Mouse (Mus musculus): ENCODE results near the gene Mmp28. TPM values are rescaled to one million over a fixed set of nuclear protein-coding genes. Genes with fewer than 3 reads are reported as not detected.

The Mmp28 gene
- polyA plus RNA-seq, 1 experiment from 2014 or later = 2.1 TPM

DNA sequence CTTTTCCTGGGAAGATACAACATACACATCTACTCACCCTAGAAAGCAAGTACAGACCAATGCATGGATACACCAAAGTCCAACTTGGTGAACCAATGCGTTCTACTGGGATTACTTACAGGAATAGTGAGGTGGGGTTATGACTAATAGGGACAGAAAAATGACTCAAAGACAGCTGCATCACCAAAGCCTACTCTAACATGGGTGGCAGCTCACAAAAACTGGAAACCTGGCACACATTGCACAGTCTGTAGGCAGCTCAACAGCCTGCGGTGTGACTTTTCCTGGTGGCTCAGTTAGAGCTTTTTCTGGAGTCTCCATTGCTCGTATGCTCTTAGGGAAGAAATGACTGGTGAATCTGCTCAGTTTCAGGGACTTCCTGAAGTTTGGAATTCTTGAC, 5.9 kb upstream of the Mmp28 start:
- H3K4me3 ChIP-seq (ENCODE audit: low read depth, low read length) = no peak overlapping the region
- no peaks in the 10 kb centered on the region for H3K36me3 ChIP-seq (ENCODE audit: control insufficient read depth, insufficient read depth, low read length)
- no peaks in the 10 kb centered on the region for H3K4me1 ChIP-seq (replicated peaks; ENCODE audit: control insufficient read depth, insufficient read depth, low read length)
- WGBS = 95% methylated on average over 3 of the region's 3 CpGs
- ATAC-seq (replicated peaks; ENCODE audit: low FRiP score) = no peak
- H3K9ac ChIP-seq (ENCODE audit: low read length) = no peak overlapping the region
- H3K4me2 ChIP-seq (ENCODE audit: low read depth, low read length, severe bottlenecking) = no peak overlapping the region
- peaks cover 4% of the 10 kb centered on the region for H3K27me3 ChIP-seq (ENCODE audit: control insufficient read depth, insufficient read depth, low read length)
- H3K9me3 ChIP-seq (ENCODE audit: control insufficient read depth, low read length) = no peaks in the 10 kb centered on the region
- H3K27ac ChIP-seq (ENCODE audit: low read depth, low read length) = no peak overlapping the region
- no peak for DNase-seq (ENCODE audit: low spot score)

DNA sequence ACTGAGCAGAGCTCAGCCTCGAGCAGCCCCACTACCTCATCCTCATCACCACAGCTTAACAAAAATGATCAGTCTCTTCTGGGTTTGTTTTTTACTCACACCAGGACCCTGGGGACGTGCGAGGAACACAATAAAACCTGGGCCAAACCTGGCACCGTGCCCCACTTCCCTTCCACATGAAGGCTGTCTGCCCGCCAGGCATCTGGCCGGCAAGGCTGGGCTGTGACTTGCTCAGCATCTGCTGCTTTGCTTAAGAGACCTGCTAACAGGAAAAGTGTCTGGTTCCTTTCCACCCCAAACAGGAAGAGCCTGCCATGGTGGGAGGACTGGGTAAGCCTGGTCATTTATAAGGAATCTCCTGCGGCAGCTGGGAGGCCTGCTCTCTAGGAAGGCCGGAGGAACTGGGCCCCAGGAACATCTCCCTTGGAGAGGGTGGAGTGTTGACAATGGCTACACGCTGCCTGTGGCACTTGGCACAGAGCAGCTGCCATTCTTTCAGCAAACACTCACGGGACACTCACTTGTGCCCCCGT, 4.3 kb upstream of the Mmp28 start:
- H3K27me3 ChIP-seq (ENCODE audit: control insufficient read depth, insufficient read depth, low read length) = peaks cover 18% of the 10 kb centered on the region
- ATAC-seq (replicated peaks; ENCODE audit: low FRiP score) (no peak), DNase-seq (ENCODE audit: low spot score) (no peak)
- no peaks in the 10 kb centered on the region for H3K36me3 ChIP-seq (ENCODE audit: control insufficient read depth, insufficient read depth, low read length)
- no peaks in the 10 kb centered on the region for H3K9me3 ChIP-seq (ENCODE audit: control insufficient read depth, low read length)
- no peak overlapping the region for H3K4me3 ChIP-seq (ENCODE audit: low read depth, low read length)
- H3K27ac ChIP-seq (ENCODE audit: low read depth, low read length) = no peak overlapping the region
- 70% methylated on average over 11 of the region's 11 CpGs for whole genome bisulfite sequencing
- H3K9ac ChIP-seq (ENCODE audit: low read length) = no peak overlapping the region
- H3K4me2 ChIP-seq (ENCODE audit: low read depth, low read length, severe bottlenecking) = no peak overlapping the region
- H3K4me1 ChIP-seq (replicated peaks; ENCODE audit: control insufficient read depth, insufficient read depth, low read length) = peaks cover 3% of the 10 kb centered on the region; the same call in 1 of the 2 replicates

DNA sequence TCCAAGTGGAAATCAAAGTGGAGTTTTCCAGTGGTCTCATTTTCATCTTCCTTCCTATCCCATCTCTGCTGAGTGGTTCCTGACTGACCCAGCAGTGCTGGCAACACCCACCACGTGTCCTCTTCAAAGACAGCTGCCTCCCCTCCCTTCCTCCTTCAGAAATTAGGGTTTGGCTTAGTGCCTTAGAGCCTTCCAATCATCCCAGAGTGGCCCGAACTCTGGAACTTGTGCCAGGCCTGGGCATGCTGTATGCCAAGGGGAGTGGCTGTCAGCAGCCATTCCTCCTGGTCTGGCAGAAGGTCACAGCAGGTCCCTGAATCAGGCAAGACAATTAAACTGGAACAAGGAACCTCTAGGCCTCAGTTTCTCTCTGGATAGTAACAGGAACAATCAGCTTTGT, 3.1 kb upstream of the Mmp28 start:
- Histone ChIP-seq H3K27ac (ENCODE audit: low read depth, low read length) (no peak overlapping the region), H3K36me3 (ENCODE audit: control insufficient read depth, insufficient read depth, low read length) (no peaks in the 10 kb centered on the region), H3K9me3 (ENCODE audit: control insufficient read depth, low read length) (no peaks in the 10 kb centered on the region), H3K4me2 (ENCODE audit: low read depth, low read length, severe bottlenecking) (no peak overlapping the region), H3K9ac (ENCODE audit: low read length) (no peak overlapping the region), H3K4me1 (replicated peaks; ENCODE audit: control insufficient read depth, insufficient read depth, low read length) (peaks cover 3% of the 10 kb centered on the region; the same call in 1 of the 2 replicates), H3K27me3 (ENCODE audit: control insufficient read depth, insufficient read depth, low read length) (peaks cover 21% of the 10 kb centered on the region), H3K4me3 (ENCODE audit: low read depth, low read length) (no peak overlapping the region)
- 49% methylated on average over 2 of the region's 2 CpGs for WGBS
- no peak for ATAC-seq (replicated peaks; ENCODE audit: low FRiP score)
- no peak for DNase-seq (ENCODE audit: low spot score)

DNA sequence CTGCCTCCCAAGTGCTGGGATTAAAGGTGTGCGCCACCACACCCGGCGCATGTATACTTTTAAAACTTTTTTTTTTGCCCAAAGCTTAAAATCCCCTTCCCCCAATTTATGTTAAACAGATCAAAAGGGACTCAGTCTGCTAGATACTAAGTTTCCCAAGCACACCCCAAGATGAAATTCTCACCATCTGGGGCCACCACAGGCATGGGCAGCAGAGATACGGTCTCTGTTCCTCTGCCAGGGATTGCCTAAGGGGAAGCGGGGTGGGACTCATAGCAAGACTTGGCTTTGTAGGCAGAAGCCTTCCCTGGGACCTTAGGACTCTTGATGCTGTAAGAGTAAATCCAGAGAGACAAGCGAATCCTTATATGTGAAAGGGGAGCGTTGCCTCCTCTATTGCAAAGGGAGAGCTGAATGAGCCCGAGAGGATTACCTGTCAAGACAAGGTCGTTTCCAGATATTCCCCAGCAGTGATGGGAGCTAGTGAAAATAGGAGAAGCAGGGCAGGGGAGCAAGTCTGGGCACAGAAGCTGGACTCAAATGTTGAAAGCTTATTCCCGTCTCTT, 1.3 kb downstream of the Mmp28 start:
- H3K9me3 ChIP-seq (ENCODE audit: control insufficient read depth, low read length) = no peaks in the 10 kb centered on the region
- DNase-seq (ENCODE audit: low spot score) = no peak
- H3K27me3 ChIP-seq (ENCODE audit: control insufficient read depth, insufficient read depth, low read length) = peaks cover 21% of the 10 kb centered on the region
- ATAC-seq (replicated peaks; ENCODE audit: low FRiP score) = no peak
- no peak overlapping the region for H3K4me3 ChIP-seq (ENCODE audit: low read depth, low read length)
- no peak overlapping the region for H3K27ac ChIP-seq (ENCODE audit: low read depth, low read length)
- H3K4me2 ChIP-seq (ENCODE audit: low read depth, low read length, severe bottlenecking) = no peak overlapping the region
- 66% methylated on average over 10 of the region's 10 CpGs for WGBS
- H3K9ac ChIP-seq (ENCODE audit: low read length) = no peak overlapping the region
- no peaks in the 10 kb centered on the region for H3K36me3 ChIP-seq (ENCODE audit: control insufficient read depth, insufficient read depth, low read length)
- H3K4me1 ChIP-seq (replicated peaks; ENCODE audit: control insufficient read depth, insufficient read depth, low read length) = peaks cover 3% of the 10 kb centered on the region; the same call in 1 of the 2 replicates

DNA sequence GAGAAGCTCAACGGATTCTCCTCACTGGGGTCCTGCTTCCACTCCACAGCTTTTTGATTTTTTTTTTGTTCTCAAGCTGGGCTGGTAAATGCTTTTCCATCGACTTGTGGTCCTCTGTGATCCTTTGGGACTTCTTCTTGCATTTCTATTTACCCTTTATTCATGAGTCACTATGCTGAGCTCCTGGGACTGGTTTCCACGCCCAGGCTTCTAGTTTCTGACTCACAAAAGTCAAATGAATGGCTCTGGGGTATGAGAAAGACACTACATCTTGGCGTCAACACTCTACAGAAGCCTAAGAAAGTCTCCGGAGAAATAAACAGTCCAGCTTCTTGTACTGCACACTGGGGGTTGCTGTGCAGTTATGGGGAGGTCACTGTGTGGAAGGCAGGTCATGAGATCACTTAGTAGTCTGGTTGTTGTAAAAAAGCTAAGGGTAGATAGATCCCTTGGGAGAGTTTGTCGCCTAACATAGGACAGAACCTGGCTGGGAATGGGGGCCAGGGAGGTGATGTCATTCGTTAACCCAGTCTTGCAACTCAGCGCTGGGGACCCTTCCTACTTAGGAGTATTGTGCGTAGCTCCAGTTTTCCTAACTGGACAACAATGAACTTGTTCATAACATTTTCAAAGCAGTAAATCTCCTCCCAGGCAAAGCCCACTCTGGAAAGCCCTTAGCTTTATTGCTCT, 4.8 kb downstream of the Mmp28 start:
- Histone ChIP-seq H3K27me3 (ENCODE audit: control insufficient read depth, insufficient read depth, low read length) (peaks cover 10% of the 10 kb centered on the region), H3K4me2 (ENCODE audit: low read depth, low read length, severe bottlenecking) (no peak overlapping the region), H3K36me3 (ENCODE audit: control insufficient read depth, insufficient read depth, low read length) (no peaks in the 10 kb centered on the region), H3K27ac (ENCODE audit: low read depth, low read length) (no peak overlapping the region), H3K4me3 (ENCODE audit: low read depth, low read length) (no peak overlapping the region), H3K9ac (ENCODE audit: low read length) (no peak overlapping the region), H3K4me1 (replicated peaks; ENCODE audit: control insufficient read depth, insufficient read depth, low read length) (peaks cover 2% of the 10 kb centered on the region; the same call in 1 of the 2 replicates), H3K9me3 (ENCODE audit: control insufficient read depth, low read length) (no peaks in the 10 kb centered on the region)
- WGBS = 60% methylated on average over 9 of the region's 9 CpGs
- DNase-seq (ENCODE audit: low spot score) = peak; percentile 43
- ATAC-seq (replicated peaks; ENCODE audit: low FRiP score) = no peak

DNA sequence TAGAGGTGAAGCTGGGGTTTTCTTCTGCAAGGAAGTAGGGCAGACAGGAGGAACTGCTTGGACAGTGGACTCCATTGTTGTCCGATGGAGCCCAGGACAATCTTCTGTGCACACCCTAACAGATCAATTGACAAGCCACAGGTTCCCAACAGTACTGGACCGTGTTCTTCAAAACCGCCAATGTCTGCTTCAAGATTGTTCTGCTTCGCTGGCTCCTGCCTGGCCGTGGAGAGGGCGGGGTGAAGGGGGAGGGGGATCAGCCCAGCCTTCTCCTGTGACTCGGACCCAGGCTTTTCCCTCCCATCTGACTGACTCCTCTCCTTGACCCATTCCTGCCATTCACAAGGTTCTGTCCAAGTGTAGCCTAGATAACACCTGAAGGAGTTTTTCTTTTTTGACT, 5.6 kb downstream of the Mmp28 start:
- H3K27me3 ChIP-seq (ENCODE audit: control insufficient read depth, insufficient read depth, low read length) = peaks cover 4% of the 10 kb centered on the region
- no peak overlapping the region for H3K27ac ChIP-seq (ENCODE audit: low read depth, low read length)
- WGBS = 40% methylated on average over 7 of the region's 7 CpGs
- ATAC-seq (replicated peaks; ENCODE audit: low FRiP score) (no peak), DNase-seq (ENCODE audit: low spot score) (peak; percentile 49)
- H3K9ac ChIP-seq (ENCODE audit: low read length) = no peak overlapping the region
- no peaks in the 10 kb centered on the region for H3K9me3 ChIP-seq (ENCODE audit: control insufficient read depth, low read length)
- H3K4me2 ChIP-seq (ENCODE audit: low read depth, low read length, severe bottlenecking) = no peak overlapping the region
- H3K4me3 ChIP-seq (ENCODE audit: low read depth, low read length) = no peak overlapping the region
- H3K36me3 ChIP-seq (ENCODE audit: control insufficient read depth, insufficient read depth, low read length) = no peaks in the 10 kb centered on the region
- H3K4me1 ChIP-seq (replicated peaks; ENCODE audit: control insufficient read depth, insufficient read depth, low read length) = no peaks in the 10 kb centered on the region; the same call in 1 of the 2 replicates

DNA sequence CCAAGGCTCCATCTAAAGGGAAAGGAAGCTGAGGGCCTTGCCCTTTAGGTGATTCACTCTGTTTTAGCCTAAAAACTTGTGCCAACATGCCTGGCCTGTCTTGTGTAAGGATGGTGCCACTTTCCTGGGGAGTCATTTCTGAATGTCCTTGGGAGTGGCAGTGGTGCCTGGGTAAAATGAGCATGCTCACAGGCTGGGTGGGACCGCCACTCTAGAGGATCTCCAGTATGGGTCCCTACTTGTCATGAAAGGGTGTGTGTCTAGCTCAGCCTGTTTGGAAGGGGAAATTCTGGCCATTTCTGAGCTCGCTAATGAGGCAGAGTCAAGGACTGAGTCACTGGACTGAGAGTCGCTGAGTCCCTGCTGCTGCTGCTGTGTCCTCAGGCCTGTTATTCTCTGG, 7.3 kb downstream of the Mmp28 start:
- H3K4me3 ChIP-seq (ENCODE audit: low read depth, low read length) = no peak overlapping the region
- H3K9me3 ChIP-seq (ENCODE audit: control insufficient read depth, low read length) = no peaks in the 10 kb centered on the region

DNA sequence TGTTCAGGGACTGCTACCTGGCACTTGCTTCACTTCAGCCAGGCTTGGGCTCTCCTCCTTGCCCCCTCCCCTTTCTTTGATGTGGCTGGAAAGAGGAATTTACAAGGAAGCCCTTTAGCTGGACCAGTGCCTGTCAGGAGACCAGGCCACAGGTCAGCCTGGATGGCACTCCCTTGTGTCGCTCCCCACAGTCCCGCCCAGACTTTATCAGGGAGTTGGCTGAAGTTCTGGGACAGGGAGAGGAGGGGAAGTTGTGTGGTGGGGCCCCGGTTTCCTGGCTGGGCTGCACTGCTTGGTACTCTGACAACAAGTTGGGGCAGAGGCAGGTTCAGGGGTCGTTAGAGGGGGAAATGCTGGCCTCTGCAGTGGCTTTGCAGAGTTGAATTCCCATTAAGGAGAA, 8.3 kb downstream of the Mmp28 start:
- DNase-seq (ENCODE audit: low spot score) (no peak), ATAC-seq (replicated peaks; ENCODE audit: low FRiP score) (no peak)
- Histone ChIP-seq H3K9ac (ENCODE audit: low read length) (no peak overlapping the region), H3K27ac (ENCODE audit: low read depth, low read length) (no peak overlapping the region), H3K27me3 (ENCODE audit: control insufficient read depth, insufficient read depth, low read length) (no peaks in the 10 kb centered on the region), H3K36me3 (ENCODE audit: control insufficient read depth, insufficient read depth, low read length) (no peaks in the 10 kb centered on the region), H3K9me3 (ENCODE audit: control insufficient read depth, low read length) (no peaks in the 10 kb centered on the region), H3K4me1 (replicated peaks; ENCODE audit: control insufficient read depth, insufficient read depth, low read length) (no peaks in the 10 kb centered on the region), H3K4me3 (ENCODE audit: low read depth, low read length) (no peak overlapping the region), H3K4me2 (ENCODE audit: low read depth, low read length, severe bottlenecking) (no peak overlapping the region)
- 39% methylated on average over 4 of the region's 4 CpGs for WGBS

More for the DNA sequence above, 7.3 kb downstream of the Mmp28 start:
- Histone ChIP-seq H3K27me3 (ENCODE audit: control insufficient read depth, insufficient read depth, low read length) (no peaks in the 10 kb centered on the region), H3K4me1 (replicated peaks; ENCODE audit: control insufficient read depth, insufficient read depth, low read length) (no peaks in the 10 kb centered on the region), H3K27ac (ENCODE audit: low read depth, low read length) (no peak overlapping the region), H3K9ac (ENCODE audit: low read length) (no peak overlapping the region), H3K4me2 (ENCODE audit: low read depth, low read length, severe bottlenecking) (no peak overlapping the region), H3K36me3 (ENCODE audit: control insufficient read depth, insufficient read depth, low read length) (no peaks in the 10 kb centered on the region)
- DNase-seq (ENCODE audit: low spot score) (no peak), ATAC-seq (replicated peaks; ENCODE audit: low FRiP score) (no peak)
- 68% methylated on average over 3 of the region's 3 CpGs for WGBS

DNA sequence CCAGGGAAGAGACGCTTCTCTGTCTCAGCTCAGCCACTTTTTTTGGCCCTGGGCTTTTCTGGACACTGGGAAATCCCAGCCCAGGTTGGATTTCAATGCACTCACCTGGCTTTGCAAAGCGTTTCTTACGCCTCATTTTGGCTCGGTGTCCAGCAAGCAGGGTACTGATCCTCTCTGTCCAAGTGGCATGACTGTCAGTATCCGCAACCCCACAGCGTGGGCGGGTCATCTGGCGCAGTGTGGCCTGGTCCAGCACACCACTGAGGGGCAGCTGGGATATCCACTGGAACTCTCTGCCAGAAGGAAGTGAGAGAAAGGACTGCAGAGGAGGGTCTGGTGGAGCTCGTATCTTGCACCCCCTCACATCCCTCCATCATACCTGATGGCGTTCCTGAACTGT, 11.6 kb downstream of the Mmp28 start:
- Histone ChIP-seq H3K27ac (ENCODE audit: low read depth, low read length) (no peak overlapping the region), H3K4me1 (replicated peaks; ENCODE audit: control insufficient read depth, insufficient read depth, low read length) (0 out of 2 replicates have a peak, but pooled peaks cover 2% of the 10 kb centered on the region), H3K4me3 (ENCODE audit: low read depth, low read length) (no peak overlapping the region), H3K27me3 (ENCODE audit: control insufficient read depth, insufficient read depth, low read length) (no peaks in the 10 kb centered on the region), H3K36me3 (ENCODE audit: control insufficient read depth, insufficient read depth, low read length) (no peaks in the 10 kb centered on the region), H3K9ac (ENCODE audit: low read length) (no peak overlapping the region), H3K9me3 (ENCODE audit: control insufficient read depth, low read length) (no peaks in the 10 kb centered on the region), H3K4me2 (ENCODE audit: low read depth, low read length, severe bottlenecking) (no peak overlapping the region)
- WGBS = 83% methylated on average over 10 of the region's 10 CpGs
- ATAC-seq (replicated peaks; ENCODE audit: low FRiP score) (no peak), DNase-seq (ENCODE audit: low spot score) (no peak)

Data from forebrain, embryonic 11.5 days (tissue).